Mouse (Mus musculus): Measurements from ENCODE around the gene Ier5l. TPM values are rescaled to one million over a fixed set of nuclear protein-coding genes. Genes with fewer than 3 reads are reported as not detected.

Ier5l gene
- polyA plus RNA-seq, 1 experiment from 2014 or later = 5.5 TPM

Other genes with a start within 250 kb of the Ier5l start
- gene Lrrc8a, start 236.5 kb downstream of the Ier5l start, polyA plus RNA-seq (2014; fragmentation: Nextera tagmentation; extraction: Ambion mirVana) = 49.4 and 51.1 TPM in 2 replicates
- gene Gm28035, start 233.7 kb downstream of the Ier5l start, polyA plus RNA-seq (2014; fragmentation: Nextera tagmentation; extraction: Ambion mirVana) = 0.07 and 0.26 TPM in 2 replicates
- 7.7 and 11.5 TPM in 2 replicates for gene Phyhd1, start 208.0 kb downstream of the Ier5l start, polyA plus RNA-seq (2014; fragmentation: Nextera tagmentation; extraction: Ambion mirVana)
- not detected in 2 replicates for gene Gm28038, start 193.2 kb downstream of the Ier5l start, polyA plus RNA-seq (2014; fragmentation: Nextera tagmentation; extraction: Ambion mirVana)
- gene Dolk, start 187.9 kb downstream of the Ier5l start, polyA plus RNA-seq (2014; fragmentation: Nextera tagmentation; extraction: Ambion mirVana) = 25.2 and 34.4 TPM in 2 replicates
- gene Nup188, start 187.8 kb downstream of the Ier5l start, polyA plus RNA-seq (2014; fragmentation: Nextera tagmentation; extraction: Ambion mirVana) = 35.2 and 54.4 TPM in 2 replicates
- gene Sh3glb2, start 114.9 kb downstream of the Ier5l start, polyA plus RNA-seq (2014; fragmentation: Nextera tagmentation; extraction: Ambion mirVana) = 69.4 and 70.9 TPM in 2 replicates
- 14.5 and 25.0 TPM in 2 replicates for gene Miga2, start 110.0 kb downstream of the Ier5l start, polyA plus RNA-seq (2014; fragmentation: Nextera tagmentation; extraction: Ambion mirVana)
- 31.0 and 34.7 TPM in 2 replicates for gene Dolpp1, start 82.0 kb downstream of the Ier5l start, polyA plus RNA-seq (2014; fragmentation: Nextera tagmentation; extraction: Ambion mirVana)
- gene Crat, start 58.4 kb downstream of the Ier5l start, polyA plus RNA-seq (2014; fragmentation: Nextera tagmentation; extraction: Ambion mirVana) = 21.4 and 30.6 TPM in 2 replicates
- 92.3 and 96.0 TPM in 2 replicates for gene Ptpa, start 58.2 kb downstream of the Ier5l start, polyA plus RNA-seq (2014; fragmentation: Nextera tagmentation; extraction: Ambion mirVana)
- 0.91 and 1.7 TPM in 2 replicates for gene Cstad, start 120.8 kb upstream of the Ier5l start, polyA plus RNA-seq (2014; fragmentation: Nextera tagmentation; extraction: Ambion mirVana)

Data from kidney, embryonic 14.5 days (tissue).